Mouse (Mus musculus) erythroblast, adult 5-6 weeks (primary cell): Measurements from ENCODE around the gene Nkg7. TPM values are rescaled to one million over a fixed set of nuclear protein-coding genes. Genes with fewer than 3 reads are reported as not detected.

Source experiments
- ATAC-seq: replicated peaks from 2 replicates; pipeline ENCODE4 v1.8.0; 2016; ENCODE audit warnings: moderate number of reproducible peaks, mild to moderate bottlenecking, moderate TSS enrichment, inconsistent platforms; ENCODE audit not compliant: poor library complexity, low FRiP score, severe bottlenecking
- total RNA-seq, 2 experiments: library from RNA; stranded (forward) in 1 of 2; stranded (reverse) in 1 of 2; fragments of 150-400 nt in 1 of 2; fragments of 200-764, 138-1000 nt in 1 of 2; gene quantifications; 2 replicates each; pipeline versions ENCODE4 v1.2.3 to v1.2.4; 2015 to 2017; ENCODE audit warnings: low replicate concordance in 2 of 2

Nkg7 gene
- total RNA-seq, 2 experiments from 2014 or later = 38.3 to 157 TPM

- peak; percentile 78 for ATAC-seq
Observed at GRCm38 (mm10) chr7:43443126-43443916, 6.4 kb downstream of the Nkg7 start.

DNA sequence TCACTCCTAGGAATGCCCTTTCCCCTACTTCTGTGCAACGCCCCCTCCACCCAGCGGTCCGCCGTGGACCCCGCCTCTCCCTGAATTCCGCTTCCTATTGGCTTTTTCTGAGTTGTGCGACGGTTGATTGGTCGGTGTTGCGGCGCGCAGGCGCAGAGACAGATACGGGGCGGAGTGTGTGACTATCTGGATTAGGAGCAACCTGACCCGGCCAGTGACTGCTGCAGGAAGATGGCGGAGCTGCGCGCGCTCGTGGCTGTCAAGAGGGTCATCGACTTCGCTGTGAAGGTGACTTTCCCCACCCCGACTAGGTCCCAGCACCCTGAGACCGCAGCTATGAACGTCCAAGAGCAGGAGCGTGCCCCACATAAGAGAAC, 7.0 kb downstream of the Nkg7 start, which contains the start of the genes Etfb and Gm45233:
TSS of gene Etfb (plus strand) at position 167 of the 377 bp plus-strand sequence.
TSS of gene Gm45233 (plus strand) at position 212 of the 377 bp plus-strand sequence.
- peak; percentile 99 for ATAC-seq

GRCm38 (mm10) chr7:43447801-43448200, 10.9 kb downstream of the Nkg7 start:
- ATAC-seq = no peak

- ATAC-seq = no peak
Observed at GRCm38 (mm10) chr7:43448246-43448645, 11.4 kb downstream of the Nkg7 start.

DNA sequence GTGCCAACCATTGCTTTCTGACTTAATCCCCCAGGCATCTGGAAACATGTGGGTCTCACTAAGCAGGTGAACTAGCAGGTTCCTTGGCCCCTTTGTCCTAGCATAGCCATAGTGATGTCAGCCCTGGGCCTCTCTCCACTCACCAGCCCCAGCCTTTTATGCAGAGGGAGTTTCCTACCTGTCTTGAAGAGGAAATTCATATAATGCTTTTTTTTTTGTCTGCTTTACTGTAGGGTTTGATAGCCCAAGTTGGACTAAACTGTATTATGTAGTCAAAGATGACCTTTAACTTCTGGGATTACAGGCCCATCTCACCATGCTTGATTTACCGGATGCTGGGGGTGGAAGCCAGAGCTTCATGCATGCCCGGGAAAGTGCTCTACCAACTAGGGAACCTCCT, 12.9 kb downstream of the Nkg7 start:
- no peak for ATAC-seq

GRCm38 (mm10) chr7:43451726-43452125, 14.9 kb downstream of the Nkg7 start:
- no peak for ATAC-seq

DNA sequence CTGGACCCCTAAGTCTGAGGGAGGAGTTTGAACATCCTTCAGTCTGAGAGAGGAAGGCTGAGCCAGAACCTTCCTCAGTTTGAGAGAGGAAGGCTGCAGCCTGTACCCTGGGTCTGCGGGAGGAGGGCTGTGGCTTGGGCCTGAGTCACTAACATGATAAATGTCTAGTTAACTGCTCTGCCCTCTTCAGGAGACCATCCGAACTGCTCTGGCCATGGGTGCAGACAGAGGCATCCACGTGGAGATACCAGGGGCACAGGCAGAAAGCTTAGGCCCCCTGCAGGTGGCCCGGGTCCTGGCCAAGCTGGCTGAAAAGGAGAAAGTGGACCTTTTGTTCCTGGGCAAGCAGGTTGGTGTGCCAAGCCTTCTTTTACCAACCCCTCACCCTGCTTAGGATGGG, 15.7 kb downstream of the Nkg7 start:
- ATAC-seq = 0 out of 2 replicates have a peak, but pooled peaks have one; percentile 56

DNA sequence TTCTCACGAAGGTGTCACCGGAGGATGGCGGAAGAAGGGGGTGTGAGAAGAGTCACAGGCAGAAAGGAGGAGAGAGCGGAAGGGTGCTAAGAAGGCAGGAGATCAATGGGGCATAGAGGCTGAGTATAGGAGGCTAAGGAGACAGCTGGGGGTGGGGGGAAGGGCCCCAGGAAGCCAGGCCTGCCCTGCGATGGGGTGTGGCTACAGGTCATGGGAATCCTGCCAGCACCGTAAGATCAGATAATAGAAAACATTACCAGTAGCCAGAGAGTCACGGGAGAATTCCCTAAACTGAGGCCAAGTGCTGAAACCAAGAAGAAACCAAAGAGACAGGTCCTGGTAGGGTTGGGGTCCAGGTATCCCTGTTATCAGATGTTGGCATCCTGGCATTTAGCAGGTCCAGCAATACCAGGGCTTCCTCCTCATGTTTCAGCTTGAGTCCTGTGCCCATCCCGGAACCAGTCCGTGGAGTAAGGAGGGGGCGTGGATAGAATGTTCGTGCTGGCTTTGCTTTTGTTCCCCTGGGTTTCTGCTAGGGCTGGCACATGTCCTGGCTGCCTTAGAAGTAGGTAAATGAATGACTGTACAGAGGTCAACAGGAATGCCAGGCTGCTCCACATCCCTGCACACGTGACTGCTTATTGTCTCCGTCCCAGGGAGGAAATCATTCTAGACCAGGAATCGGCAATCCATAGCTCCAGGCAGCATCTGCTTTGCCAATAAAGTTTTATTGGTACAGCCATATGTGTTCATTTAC, 16.9 kb downstream of the Nkg7 start:
- ATAC-seq = no peak

DNA sequence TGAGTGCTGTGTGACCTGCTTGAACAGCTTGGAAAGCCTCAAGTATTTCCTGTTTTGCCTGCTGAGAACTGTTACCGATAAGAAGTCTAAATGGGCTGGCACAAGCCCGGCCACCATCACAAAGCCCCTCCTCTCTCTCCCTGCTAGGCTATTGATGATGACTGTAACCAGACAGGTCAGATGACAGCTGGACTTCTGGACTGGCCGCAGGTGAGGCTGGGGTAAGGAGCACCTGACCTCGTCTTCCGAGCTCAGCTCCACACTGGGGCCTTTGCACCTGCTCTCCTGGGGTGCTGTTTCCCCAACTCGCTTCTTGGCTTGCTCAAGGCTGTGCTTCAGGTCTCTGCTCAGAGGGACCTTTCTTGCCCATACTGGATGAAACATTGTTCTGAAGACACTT, 17.5 kb downstream of the Nkg7 start:
- no peak for ATAC-seq

DNA sequence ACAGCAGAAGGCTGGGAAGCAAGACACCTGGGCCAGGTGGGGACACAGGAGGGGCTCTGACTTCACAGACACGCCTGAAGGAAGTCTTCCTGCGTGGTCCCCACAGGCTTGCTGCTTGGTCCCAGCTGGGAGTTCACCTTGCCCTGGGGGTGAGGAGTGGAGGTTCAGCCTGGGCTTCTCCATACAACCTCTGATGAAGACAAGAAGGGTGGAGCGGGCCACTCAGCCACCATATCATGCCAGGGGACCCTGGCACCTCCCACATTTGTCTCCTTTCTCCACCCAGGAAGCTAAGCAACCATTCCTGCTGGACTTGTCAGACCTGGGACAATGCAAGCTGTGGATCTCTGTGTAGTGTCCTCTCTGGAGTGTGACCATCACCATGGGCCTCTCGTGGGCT, 26.0 kb downstream of the Nkg7 start, which contains the start of gene Vsig10l:
TSS of gene Vsig10l (plus strand) at position 301 of the 400 bp plus-strand sequence.
- no peak for ATAC-seq

DNA sequence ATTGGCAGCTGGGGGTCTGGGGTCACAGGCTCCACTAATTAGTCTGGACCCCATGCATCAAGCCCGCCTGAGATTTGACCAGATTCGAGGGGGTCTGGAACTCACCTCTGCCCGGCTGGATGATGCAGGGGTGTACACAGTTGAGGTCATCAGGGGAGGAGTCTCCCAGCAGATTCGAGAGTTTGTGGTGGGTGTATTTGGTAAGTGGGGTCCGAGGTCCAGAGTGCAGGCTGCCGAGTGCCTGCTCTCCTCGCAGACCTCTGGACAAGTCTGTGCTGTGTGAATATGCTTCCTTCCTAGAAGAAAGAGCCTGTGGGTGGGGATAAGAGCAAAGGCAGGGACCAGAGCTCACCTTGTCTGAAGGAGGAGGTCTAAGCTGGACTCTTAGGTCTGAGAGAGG, 27.1 kb downstream of the Nkg7 start:
- ATAC-seq = no peak

DNA sequence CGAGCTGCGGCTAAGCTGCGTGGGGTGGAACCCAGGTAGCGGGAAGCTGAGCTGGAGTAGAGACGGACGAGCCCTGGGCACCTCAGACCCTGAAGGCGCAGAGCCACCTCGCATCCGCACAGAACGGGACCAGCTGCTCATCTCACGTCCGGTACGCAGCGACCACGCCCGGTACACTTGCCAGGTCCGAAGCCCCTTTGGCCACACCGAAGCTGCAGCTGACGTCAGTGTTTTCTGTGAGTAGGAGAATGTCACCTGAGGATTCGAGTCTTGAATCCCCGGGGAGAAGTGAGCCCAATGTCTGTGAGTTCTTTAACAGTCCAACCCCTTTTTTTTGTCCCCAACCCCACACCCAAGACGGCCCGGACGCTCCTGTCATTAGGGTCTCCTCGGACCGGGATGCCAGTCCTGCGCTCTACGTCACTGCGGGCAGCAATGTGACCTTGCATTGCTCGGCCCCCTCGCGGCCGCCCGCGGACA, 28.0 kb downstream of the Nkg7 start:
- ATAC-seq = no peak

- ATAC-seq = peak; percentile 90
Observed at GRCm38 (mm10) chr7:43465344-43466098, 28.6 kb downstream of the Nkg7 start.

DNA sequence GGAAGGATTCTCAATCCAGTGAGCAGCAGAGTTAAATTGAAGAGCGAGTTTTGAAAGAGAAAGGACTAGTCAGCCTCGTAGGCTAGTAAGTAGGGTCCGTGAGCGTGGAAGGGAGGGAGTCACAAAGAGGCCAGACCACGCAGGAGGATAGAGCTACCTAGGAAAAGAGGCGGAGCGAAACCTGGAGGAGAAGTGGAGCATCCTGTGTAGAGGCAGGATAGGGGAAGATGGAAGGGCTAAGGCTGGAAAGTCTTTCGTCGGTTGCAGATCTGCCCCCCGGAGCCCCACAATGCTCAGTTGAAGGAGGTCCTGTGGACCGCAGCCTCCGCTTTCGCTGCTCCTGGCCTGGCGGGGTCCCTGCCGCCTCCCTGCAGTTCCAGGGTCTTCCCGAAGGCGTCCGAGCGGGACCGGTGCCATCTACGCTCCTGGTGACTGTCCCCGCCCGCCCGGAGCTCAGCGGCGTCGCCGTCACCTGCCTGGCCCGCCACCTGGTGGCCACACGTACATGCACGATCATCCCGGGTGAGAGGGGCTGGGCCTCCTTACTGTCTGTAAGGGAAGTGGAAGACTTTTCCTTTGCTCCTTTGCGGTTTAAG, 29.3 kb downstream of the Nkg7 start:
- peak; percentile 85 for ATAC-seq

GRCm38 (mm10) chr7:43470373-43470772, 33.5 kb downstream of the Nkg7 start:
- ATAC-seq = no peak

DNA sequence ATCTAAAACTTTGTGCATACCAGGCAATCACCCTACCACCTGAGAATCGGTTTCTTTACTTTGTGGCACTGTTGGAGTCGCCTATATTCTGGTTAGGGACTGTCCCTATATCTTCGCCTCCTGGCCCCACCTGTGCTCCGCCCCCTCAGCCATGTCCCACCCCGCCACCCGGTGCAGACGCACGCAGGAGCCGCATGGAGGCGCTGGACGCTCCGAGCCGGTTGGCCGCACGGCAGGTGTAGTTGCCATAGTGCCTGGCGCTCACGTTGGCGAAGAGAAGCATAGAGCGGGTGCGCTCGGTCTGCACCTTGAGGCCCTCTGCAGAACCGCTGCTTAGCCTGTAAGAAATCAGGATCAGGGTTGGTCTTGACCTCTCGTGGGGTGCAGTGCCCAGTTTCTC, 38.8 kb downstream of the Nkg7 start:
- ATAC-seq = no peak

- ATAC-seq = no peak
Observed at GRCm38 (mm10) chr7:43476376-43476775, 39.5 kb downstream of the Nkg7 start.

DNA sequence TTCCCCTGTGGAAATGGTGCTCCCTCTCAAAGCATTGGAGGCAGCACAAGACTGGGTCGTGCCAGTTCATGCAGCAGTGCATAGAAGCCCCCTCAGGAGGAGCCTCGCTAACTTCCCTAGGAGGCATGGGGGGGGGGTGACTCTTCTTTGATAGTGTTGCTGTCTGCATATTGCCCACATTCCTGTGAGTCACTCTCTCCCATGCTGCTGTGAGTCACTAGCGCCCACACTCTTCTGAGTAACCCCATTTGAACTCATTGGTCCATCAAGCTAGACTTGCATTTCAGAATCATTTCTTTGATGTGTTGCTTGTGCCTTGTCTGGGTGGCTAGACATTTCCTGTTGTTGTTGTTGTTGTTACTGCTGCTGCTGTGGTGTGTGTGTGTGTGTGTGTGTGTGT, 44.3 kb downstream of the Nkg7 start:
- no peak for ATAC-seq

DNA sequence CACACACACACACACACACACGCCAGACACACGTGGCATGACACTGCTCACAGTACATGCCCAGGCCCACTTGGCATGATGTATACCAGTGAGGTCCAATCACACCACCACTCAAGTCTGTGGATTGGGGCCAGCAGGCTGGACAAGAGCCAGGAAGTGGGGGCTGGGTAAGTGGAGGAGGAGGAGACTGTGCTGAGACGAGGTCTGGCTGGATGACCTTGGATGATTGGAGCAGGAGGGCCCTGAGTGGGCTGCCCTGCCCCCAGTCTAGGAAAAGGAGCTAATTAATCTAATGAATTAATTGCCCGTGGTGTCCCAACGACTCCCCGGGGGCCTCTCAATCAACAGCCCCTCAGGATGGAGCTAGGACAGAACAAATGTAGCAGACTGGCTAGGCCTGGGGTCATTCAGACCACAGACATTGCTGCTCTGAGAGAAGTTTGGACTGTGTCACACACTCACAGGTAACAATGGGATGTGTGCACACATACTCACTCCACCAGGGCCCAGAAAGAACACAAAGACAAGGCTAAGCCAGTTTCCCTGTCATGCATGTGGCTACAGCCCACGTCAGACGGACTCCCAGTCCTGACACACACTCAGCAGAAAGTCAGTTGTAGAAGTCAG, 45.3 kb downstream of the Nkg7 start:
- no peak for ATAC-seq
